8 mouse cellular contexts compared by ENCODE assay signal in genomic region chr2:131982546-131983196, GRCm38 (mm10). TPM values are rescaled to one million over a fixed set of nuclear protein-coding genes. Genes with fewer than 3 reads are reported as not detected.
DNase-seq lines count a peak whose midpoint lies in the region; ATAC-seq lines count a peak whose summit lies in the region.

No protein-coding gene starts in this region.

- no peaks in the 10 kb centered on the region for H3K9me3 ChIP-seq in intestine, embryonic 15.5 days
- no peaks in the 10 kb centered on the region for H3K9me3 ChIP-seq in limb, embryonic 11.5 days (ENCODE audit: control insufficient read depth, low read length)

- H3K4me3 ChIP-seq in intestine, embryonic 15.5 days (replicated peaks): no peak overlapping the region
- H3K4me3 ChIP-seq in limb, embryonic 11.5 days (ENCODE audit: low read depth, low read length): no peak overlapping the region

- ATAC-seq in intestine, embryonic 15.5 days: peak; percentile 72
- peak; percentile 58; the same call in 1 of the 2 replicates for ATAC-seq in limb, embryonic 11.5 days (ENCODE audit: insufficient number of reproducible peaks, low FRiP score, low TSS enrichment, low read depth)

- H3K36me3 ChIP-seq in intestine, embryonic 15.5 days: no peaks in the 10 kb centered on the region
- no peaks in the 10 kb centered on the region for H3K36me3 ChIP-seq in limb, embryonic 11.5 days (ENCODE audit: control insufficient read depth, insufficient read depth, low read length)

- WGBS in intestine, embryonic 15.5 days: 15% methylated on average over 6 of the region's 6 CpGs
- WGBS in limb, embryonic 11.5 days: 21% methylated on average over 6 of the region's 6 CpGs

- DNase-seq in A20 (ENCODE audit: low read depth, low spot score): peak; percentile 83
- DNase-seq in MN1 (ENCODE audit: low spot score): peak; percentile 65
- peak; percentile 47 for DNase-seq in cerebellum, adult 8-10 months
- peak; percentile 68 for DNase-seq in forelimb bud, embryonic 11.5 days (ENCODE audit: low read depth, low spot score)
- peak; percentile 72 for DNase-seq in limb, embryonic 11.5 days (ENCODE audit: low spot score)
- DNase-seq in naive thymus-derived CD4-positive, alpha-beta T cell, adult 2 months (ENCODE audit: low read depth): peak; percentile 86
- DNase-seq in thymus, postnatal 10 days (ENCODE audit: low spot score in 2 of 2): peak; percentile 42 to 70

- H3K4me1 ChIP-seq in intestine, embryonic 15.5 days (replicated peaks): 0 out of 2 replicates have a peak, but pooled peaks cover 4% of the 10 kb centered on the region
- no peaks in the 10 kb centered on the region for H3K4me1 ChIP-seq in limb, embryonic 11.5 days (ENCODE audit: control insufficient read depth, insufficient read depth, low read length)

- no peak overlapping the region for H3K4me2 ChIP-seq in intestine, embryonic 15.5 days (replicated peaks)
- no peak overlapping the region for H3K4me2 ChIP-seq in limb, embryonic 11.5 days (ENCODE audit: low read depth, severe bottlenecking)

- H3K27ac ChIP-seq in intestine, embryonic 15.5 days: no peak overlapping the region
- H3K27ac ChIP-seq in limb, embryonic 11.5 days (replicated peaks; ENCODE audit: low read depth, low read length): no peak overlapping the region

- H3K27me3 ChIP-seq in intestine, embryonic 15.5 days (replicated peaks): no peaks in the 10 kb centered on the region
- no peaks in the 10 kb centered on the region for H3K27me3 ChIP-seq in limb, embryonic 11.5 days (ENCODE audit: control insufficient read depth, insufficient read depth, low read length)

- no peak overlapping the region for H3K9ac ChIP-seq in intestine, embryonic 15.5 days
- no peak overlapping the region for H3K9ac ChIP-seq in limb, embryonic 11.5 days (ENCODE audit: low read length)

RNA-seq across cellular contexts. Expression of gene Prnd, which starts 32.0 kb away (rescaled TPM):
- 30.3 and 34.6 TPM in 2 replicates for polyA plus RNA-seq in intestine, embryonic 15.5 days (2015; fragmentation: Nextera tagmentation; extraction: Ambion mirVana)
- polyA plus RNA-seq in limb, embryonic 11.5 days (2014; fragmentation: Nextera tagmentation; extraction: Ambion mirVana): 14.6 and 16.0 TPM in 2 replicates

RNA-seq across cellular contexts. Expression of gene Rassf2, which starts 47.4 kb away (rescaled TPM):
- polyA plus RNA-seq in intestine, embryonic 15.5 days (2015; fragmentation: Nextera tagmentation; extraction: Ambion mirVana): 7.6 and 8.0 TPM in 2 replicates
- 6.9 and 8.5 TPM in 2 replicates for polyA plus RNA-seq in limb, embryonic 11.5 days (2014; fragmentation: Nextera tagmentation; extraction: Ambion mirVana)
